Mouse (Mus musculus): ENCODE measurements around the gene Slco2a1. TPM values are rescaled to one million over a fixed set of nuclear protein-coding genes. Genes with fewer than 3 reads are reported as not detected.

Gene Slco2a1
- total RNA-seq, 2 experiments from 2014 or later, result 0.09 TPM; not detected in 1

Other genes with a start within 250 kb of the Slco2a1 start
- 0.42 and 1.3 TPM in 2 replicates for gene Ryk, start 153.8 kb upstream of the Slco2a1 start, total RNA-seq (2015; ENCODE audit: low replicate concordance)
- 0.68 and 2.1 TPM in 2 replicates for gene Ryk, start 153.8 kb upstream of the Slco2a1 start, total RNA-seq (2017; ENCODE audit: low replicate concordance)
- gene Rab6b, start 123.1 kb downstream of the Slco2a1 start, total RNA-seq (2015; ENCODE audit: low replicate concordance), result 0.84 TPM in 1 of 2 replicates, not detected in the other
- gene Rab6b, start 123.1 kb downstream of the Slco2a1 start, total RNA-seq (2017; ENCODE audit: low replicate concordance), result 0.09 TPM in 1 of 2 replicates, not detected in the other
- gene Srprb, start 213.4 kb downstream of the Slco2a1 start, total RNA-seq (2015; ENCODE audit: low replicate concordance), result 2.1 and 2.9 TPM in 2 replicates
- 1.9 and 3.3 TPM in 2 replicates for gene Srprb, start 213.4 kb downstream of the Slco2a1 start, total RNA-seq (2017; ENCODE audit: low replicate concordance)
- not detected in 2 replicates for gene Gm20425, start 241.6 kb downstream of the Slco2a1 start, total RNA-seq (2015; ENCODE audit: low replicate concordance)
- 4.7 TPM in 1 of 2 replicates, not detected in the other for gene Gm20425, start 241.6 kb downstream of the Slco2a1 start, total RNA-seq (2017; ENCODE audit: low replicate concordance)
- gene Trf, start 241.7 kb downstream of the Slco2a1 start, total RNA-seq (2015; ENCODE audit: low replicate concordance), result 142 and 201 TPM in 2 replicates
- gene Trf, start 241.7 kb downstream of the Slco2a1 start, total RNA-seq (2017; ENCODE audit: low replicate concordance), result 49.4 and 54.1 TPM in 2 replicates

Measured in erythroblast, adult 5-6 weeks (primary cell).